Mouse (Mus musculus) hindbrain, embryonic 14.5 days (tissue): ENCODE measurements at regions not wholly inside any gene's neighbourhood (a gene's known extent, or its start where the extent isn't known, plus 50 kb on each side); places are given as distances from the start of the nearest gene placed in this dataset.

Experiments used
- ATAC-seq: fragments of 200-750 bp; cut with Nextera tagmentation; 2 replicates; pipeline ENCODE4 v1.8.0; 2017; ENCODE audit warnings: moderate number of reproducible peaks, mild to moderate bottlenecking, moderate TSS enrichment, moderate library complexity; ENCODE audit not compliant: low FRiP score
- DNase-seq: peaks from one replicate; pipeline ENCODE4 v3.0.0-alpha.2; 2015; ENCODE audit warnings: low spot score
- H3K27ac ChIP-seq: fragments of 300-500 bp; sonication (generic); 2 replicates; pipeline ENCODE4 v1.5.1; 2014; ENCODE audit warnings: mild to moderate bottlenecking, moderate library complexity
- H3K27me3 ChIP-seq: fragments of 300-500 bp; sonication (generic); 2 replicates; pipeline ENCODE4 v1.6.1; 2014; ENCODE audit warnings: mild to moderate bottlenecking, low read length, mixed read lengths; ENCODE audit not compliant: control insufficient read depth, insufficient read depth
- H3K36me3 ChIP-seq: fragments of 300-500 bp; sonication (generic); replicated peaks from 2 replicates; pipeline ENCODE4 v1.6.1; 2014; ENCODE audit not compliant: control insufficient read depth, insufficient read depth
- H3K4me1 ChIP-seq: fragments of 300-500 bp; sonication (generic); replicated peaks from 2 replicates; pipeline ENCODE4 v1.6.1; 2014; ENCODE audit warnings: antibody characterized with exemption, low read length, mixed read lengths; ENCODE audit not compliant: control insufficient read depth, insufficient read depth
- H3K4me2 ChIP-seq: fragments of 300-500 bp; sonication (generic); replicated peaks from 2 replicates; pipeline ENCODE4 v1.6.1; 2014; ENCODE audit warnings: mild to moderate bottlenecking, moderate library complexity
- H3K4me3 ChIP-seq: fragments of 300-500 bp; sonication (generic); replicated peaks from 2 replicates; pipeline ENCODE4 v1.5.1; 2014; ENCODE audit warnings: mild to moderate bottlenecking, low read length
- H3K9ac ChIP-seq: fragments of 300-500 bp; sonication (generic); 2 replicates; pipeline ENCODE4 v1.6.1; 2014
- H3K9me3 ChIP-seq: fragments of 300-500 bp; sonication (generic); 2 replicates; pipeline ENCODE4 v1.6.1; 2016; ENCODE audit warnings: low read length; ENCODE audit not compliant: control insufficient read depth
- WGBS: fragments of 180-500 bp; shearing (Covaris S2); extraction: QIAGEN DNeasy Blood & Tissue Kit; methylation state at CpG from one replicate; pipeline ENCODE4 v1.1.7; 2014; 5-methylcytosine and 5-hydroxymethylcytosine counted together

DNA sequence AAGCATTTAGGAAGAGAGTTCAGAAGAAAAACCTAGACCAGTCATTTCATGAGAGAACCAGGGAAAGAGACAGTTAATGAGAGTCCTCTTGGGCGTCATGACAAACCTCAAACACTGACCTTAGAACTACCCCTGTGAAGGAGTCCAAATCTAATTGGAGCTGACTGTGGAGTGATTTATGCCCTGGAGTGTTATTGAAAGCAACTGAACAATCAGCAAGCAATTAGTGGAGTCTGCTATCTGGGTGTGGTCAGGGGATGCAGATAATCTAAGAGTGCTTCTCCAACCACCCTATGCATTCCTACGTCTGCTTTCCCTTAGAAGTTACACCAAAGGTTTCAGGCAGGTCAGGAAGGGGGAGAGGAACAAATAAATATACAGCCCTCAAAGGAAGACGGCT is 161.4 kb downstream of the Fndc1 start:
- H3K4me1 ChIP-seq, result no peaks in the 10 kb centered on the region
- no peak overlapping the region for H3K4me3 ChIP-seq
- no peak overlapping the region for H3K9ac ChIP-seq
- no peaks in the 10 kb centered on the region for H3K27me3 ChIP-seq
- H3K9me3 ChIP-seq, result no peaks in the 10 kb centered on the region
- no peaks in the 10 kb centered on the region for H3K36me3 ChIP-seq
- ATAC-seq (no peak), DNase-seq (no peak)
- H3K4me2 ChIP-seq, result no peak overlapping the region
- H3K27ac ChIP-seq, result no peak overlapping the region
- 53% methylated on average over 3 of the region's 3 CpGs for WGBS

DNA sequence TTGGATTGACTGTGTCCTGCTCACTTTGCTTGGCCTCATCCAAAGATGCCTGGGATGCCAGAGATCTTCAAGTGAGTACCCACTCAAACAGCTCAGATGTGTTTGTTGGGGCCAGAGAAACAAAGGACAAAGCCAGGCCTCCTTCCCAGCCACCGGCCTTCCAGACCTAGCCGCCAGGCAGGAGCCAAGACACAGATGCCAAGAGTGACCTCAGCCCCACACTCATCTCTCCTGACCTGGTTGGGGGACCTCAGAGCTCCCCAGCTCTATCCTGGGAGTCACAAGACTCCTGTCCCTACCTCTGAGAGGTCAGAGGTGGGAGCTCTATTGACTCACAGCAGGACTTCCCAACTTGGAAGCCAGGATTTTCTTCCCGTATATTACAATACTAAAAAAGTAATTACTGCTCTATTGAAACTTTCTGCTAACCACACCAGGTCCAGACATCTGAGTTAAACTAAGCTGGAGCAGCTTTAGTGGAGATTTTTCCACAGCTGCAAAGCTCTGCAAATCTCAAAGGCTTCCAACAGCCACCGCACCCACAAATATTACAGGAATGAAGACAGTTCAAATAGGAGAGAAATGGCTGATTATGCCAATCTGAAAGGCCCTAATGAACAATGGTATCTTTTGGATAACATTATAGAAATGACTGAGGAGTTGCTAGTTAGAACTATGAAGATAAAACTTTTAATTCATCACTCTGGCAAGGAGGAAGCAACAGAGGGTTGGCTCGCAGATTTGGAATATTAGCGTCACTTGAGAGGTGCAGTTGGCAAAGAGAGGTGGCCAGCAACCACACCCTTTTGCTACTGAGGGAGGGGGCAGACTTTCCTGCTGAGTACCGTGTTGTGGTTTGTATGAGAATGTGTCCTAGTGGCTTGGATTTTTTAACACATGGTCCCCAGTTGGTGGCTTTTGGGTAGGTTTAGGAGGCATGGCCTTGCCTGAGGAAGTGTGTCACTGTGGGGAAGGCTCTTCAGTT is 162.9 kb downstream of the Fndc1 start:
- WGBS, result 86% methylated on average over 7 of the region's 7 CpGs
- no peaks in the 10 kb centered on the region for H3K36me3 ChIP-seq
- DNase-seq (no peak), ATAC-seq (no peak)
- H3K9me3 ChIP-seq, result no peaks in the 10 kb centered on the region
- no peak overlapping the region for H3K4me2 ChIP-seq
- H3K4me3 ChIP-seq, result no peak overlapping the region
- H3K9ac ChIP-seq, result no peak overlapping the region
- H3K4me1 ChIP-seq, result no peaks in the 10 kb centered on the region
- no peak overlapping the region for H3K27ac ChIP-seq
- H3K27me3 ChIP-seq, result no peaks in the 10 kb centered on the region

DNA sequence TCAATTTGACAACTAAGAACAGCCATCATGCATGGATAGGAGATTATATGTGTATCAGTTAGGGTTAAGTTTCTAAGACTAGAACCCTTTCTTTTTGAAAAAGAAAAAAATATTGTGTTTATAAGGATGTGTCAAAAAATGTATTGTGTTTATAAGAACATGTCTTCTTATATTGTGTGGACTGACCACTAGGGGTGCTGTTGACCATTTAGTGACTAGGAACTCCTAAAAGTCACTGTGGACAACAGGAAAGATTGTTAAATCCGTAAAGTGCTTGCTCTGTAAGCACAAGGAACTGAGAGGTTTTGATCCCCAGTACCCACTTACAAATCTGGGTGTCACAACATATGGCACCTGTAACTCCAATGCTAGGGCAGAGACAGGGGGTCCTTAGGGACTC is 170.6 kb downstream of the Fndc1 start:
- no peak overlapping the region for H3K9ac ChIP-seq
- no peak overlapping the region for H3K27ac ChIP-seq
- no peak overlapping the region for H3K4me2 ChIP-seq
- no peaks in the 10 kb centered on the region for H3K9me3 ChIP-seq
- H3K4me1 ChIP-seq, result 0 out of 2 replicates have a peak, but pooled peaks cover 6% of the 10 kb centered on the region
- ATAC-seq, result no peak
- DNase-seq, result no peak
- 72% methylated on average over 1 of the region's 1 CpGs for WGBS
- no peaks in the 10 kb centered on the region for H3K36me3 ChIP-seq
- H3K4me3 ChIP-seq, result no peak overlapping the region
- H3K27me3 ChIP-seq, result no peaks in the 10 kb centered on the region

DNA sequence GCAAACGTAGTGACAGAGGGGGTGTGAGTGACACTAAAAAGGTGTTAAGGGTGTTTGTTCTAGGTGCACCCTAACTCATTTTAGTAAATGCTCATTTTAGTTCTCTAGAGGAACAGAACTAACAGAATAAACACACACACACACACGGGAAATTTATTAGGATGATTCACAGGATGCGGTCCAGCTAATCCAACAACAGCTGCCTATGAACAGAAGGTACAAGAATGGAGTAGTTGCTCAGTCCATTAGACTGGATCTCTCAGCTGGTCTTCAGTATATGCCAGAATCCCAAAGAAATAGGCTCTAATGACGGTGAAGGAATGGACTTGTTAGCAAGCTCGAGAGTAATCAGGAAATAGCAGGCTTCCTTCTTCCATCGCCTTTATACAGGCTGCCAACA is 171.1 kb downstream of the Fndc1 start:
- Histone ChIP-seq H3K9ac (no peak overlapping the region), H3K4me1 (0 out of 2 replicates have a peak, but pooled peaks cover 6% of the 10 kb centered on the region), H3K4me3 (no peak overlapping the region), H3K9me3 (no peaks in the 10 kb centered on the region), H3K27me3 (no peaks in the 10 kb centered on the region), H3K36me3 (no peaks in the 10 kb centered on the region), H3K27ac (no peak overlapping the region), H3K4me2 (no peak overlapping the region)
- ATAC-seq (no peak), DNase-seq (no peak)
- 93% methylated on average over 6 of the region's 6 CpGs for WGBS

DNA sequence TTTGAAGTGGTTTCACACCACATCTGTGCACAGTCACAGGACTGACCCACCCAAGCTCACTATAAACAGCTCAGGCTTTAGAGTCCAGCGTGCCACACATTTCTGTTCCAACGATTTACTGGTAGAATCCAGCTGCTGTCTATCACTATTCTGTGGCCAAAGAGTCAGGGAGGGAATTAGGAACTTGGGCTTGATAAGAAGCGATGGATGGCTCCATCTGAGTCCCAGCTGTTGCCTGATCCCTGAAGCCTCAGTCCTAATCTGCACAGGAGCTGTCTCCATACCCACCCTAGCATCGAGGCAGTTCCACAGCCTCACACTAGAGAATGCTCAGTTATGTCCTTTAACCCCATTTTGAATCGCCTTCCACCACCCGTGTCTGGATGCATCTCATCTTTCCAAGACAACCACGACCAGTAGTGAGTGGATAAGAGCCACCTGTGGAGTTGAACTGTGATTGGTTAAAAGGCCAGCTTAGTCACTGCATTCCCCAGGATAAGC is 173.0 kb downstream of the Fndc1 start:
- Histone ChIP-seq H3K9ac (no peak overlapping the region), H3K36me3 (no peaks in the 10 kb centered on the region), H3K4me3 (no peak overlapping the region), H3K4me1 (0 out of 2 replicates have a peak, but pooled peaks cover 6% of the 10 kb centered on the region), H3K27me3 (no peaks in the 10 kb centered on the region), H3K4me2 (no peak overlapping the region), H3K9me3 (no peaks in the 10 kb centered on the region), H3K27ac (no peak overlapping the region)
- no peak for DNase-seq
- 71% methylated on average over 7 of the region's 7 CpGs for WGBS
- ATAC-seq, result no peak

DNA sequence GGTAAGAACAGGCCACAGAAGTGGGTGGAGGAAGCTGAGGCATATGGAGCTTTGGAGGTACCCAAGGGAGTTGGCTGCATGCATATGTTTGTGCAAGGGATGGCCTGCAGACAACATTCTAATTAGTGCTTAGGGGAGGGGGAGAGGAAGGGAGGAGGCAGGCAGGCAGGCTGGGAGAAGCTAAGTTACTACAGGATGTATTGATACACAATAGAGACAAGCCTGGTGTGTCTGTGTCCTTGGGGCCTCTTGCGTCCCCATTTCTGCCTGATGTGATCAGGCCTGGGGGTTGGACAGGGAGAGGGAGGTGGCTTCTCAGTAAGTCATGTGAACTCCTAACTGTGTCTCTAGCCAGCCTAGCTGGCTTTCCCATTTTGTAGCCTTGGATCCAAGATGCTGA is 175.1 kb downstream of the Fndc1 start:
- DNase-seq (no peak), ATAC-seq (no peak)
- Histone ChIP-seq H3K4me1 (0 out of 2 replicates have a peak, but pooled peaks cover 6% of the 10 kb centered on the region), H3K36me3 (no peaks in the 10 kb centered on the region), H3K27ac (no peak overlapping the region), H3K9me3 (0 out of 2 replicates have a peak, but pooled peaks cover 6% of the 10 kb centered on the region), H3K4me3 (no peak overlapping the region), H3K27me3 (no peaks in the 10 kb centered on the region), H3K4me2 (no peak overlapping the region), H3K9ac (no peak overlapping the region)
- 64% methylated on average over 1 of the region's 1 CpGs for WGBS

DNA sequence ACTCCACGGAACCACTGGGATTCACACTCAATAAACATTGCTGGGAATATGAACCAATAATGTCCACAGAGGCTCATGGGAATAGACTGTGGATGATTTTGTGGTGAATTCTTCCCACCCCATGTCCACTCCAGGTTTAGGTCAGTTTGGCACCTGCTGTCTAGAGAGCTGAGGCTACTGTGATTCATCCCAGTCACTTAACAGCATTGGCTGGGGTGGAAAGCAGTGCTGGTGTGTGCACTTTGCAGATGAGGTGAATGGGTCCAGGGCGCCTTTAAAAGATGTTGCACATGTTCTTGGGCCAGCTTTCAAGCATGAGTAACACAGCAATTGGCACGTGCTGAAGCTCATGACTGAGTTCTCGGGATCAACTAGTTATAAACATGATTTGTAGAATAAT is 176.7 kb downstream of the Fndc1 start:
- Histone ChIP-seq H3K4me1 (0 out of 2 replicates have a peak, but pooled peaks cover 6% of the 10 kb centered on the region), H3K4me3 (no peak overlapping the region), H3K36me3 (no peaks in the 10 kb centered on the region), H3K4me2 (no peak overlapping the region), H3K27me3 (no peaks in the 10 kb centered on the region), H3K9me3 (0 out of 2 replicates have a peak, but pooled peaks cover 6% of the 10 kb centered on the region), H3K27ac (no peak overlapping the region), H3K9ac (no peak overlapping the region)
- ATAC-seq (no peak), DNase-seq (no peak)
- WGBS, result 89% methylated on average over 4 of the region's 4 CpGs

DNA sequence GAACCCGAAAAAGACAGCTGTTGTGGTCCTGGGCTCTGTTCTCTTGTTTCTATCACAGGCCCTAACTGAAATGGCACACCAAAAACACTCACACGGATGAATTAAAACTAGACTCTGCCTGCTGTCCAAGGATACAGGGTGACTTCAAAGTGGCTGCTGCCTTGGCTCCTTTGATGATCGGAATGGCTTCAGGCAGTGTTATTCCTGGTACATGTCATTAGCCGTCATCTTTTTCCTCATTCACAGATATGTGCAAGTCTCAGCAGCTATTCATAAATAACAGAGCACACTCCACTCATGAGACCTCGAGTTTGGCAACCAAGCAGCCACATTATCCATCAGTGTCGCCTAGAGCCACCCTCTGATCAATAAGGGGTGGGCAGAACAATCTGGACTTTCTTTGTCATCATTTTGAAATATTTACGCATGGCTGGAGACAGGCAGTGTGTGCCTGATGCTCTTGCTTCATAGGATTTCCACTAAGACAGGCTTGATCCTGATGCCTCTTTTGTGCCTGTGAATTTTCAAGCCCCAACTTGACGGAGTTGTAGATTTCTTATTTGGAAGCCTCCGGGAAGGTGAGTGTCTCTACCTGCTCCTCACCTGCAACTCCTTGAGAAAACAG is 182.1 kb downstream of the Fndc1 start:
- ATAC-seq, result no peak

DNA sequence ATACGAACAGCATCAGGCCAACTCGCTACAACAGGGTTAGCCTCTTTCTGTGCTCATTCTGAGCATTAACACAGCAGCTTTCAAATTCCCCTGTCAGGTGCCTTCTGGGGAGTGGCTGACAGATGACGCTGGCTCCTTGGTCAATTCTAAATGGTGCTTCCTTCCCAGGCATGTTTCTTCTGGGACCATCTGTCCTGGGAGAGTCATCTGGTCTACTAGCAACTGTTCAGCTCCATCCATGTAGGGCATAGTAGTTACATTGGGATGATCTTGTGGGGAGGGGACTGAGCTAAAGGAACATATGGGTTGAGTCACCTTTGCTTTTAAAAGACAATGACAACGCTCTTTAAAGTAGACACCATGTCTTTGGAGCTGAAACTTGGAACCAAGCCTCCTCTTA is 183.5 kb downstream of the Fndc1 start:
- Histone ChIP-seq H3K27me3 (no peaks in the 10 kb centered on the region), H3K9ac (no peak overlapping the region)
- 84% methylated on average over 4 of the region's 4 CpGs for WGBS

More for the DNA sequence above, 182.1 kb downstream of the Fndc1 start:
- no peak overlapping the region for H3K27ac ChIP-seq
- no peak overlapping the region for H3K4me2 ChIP-seq
- H3K36me3 ChIP-seq, result no peaks in the 10 kb centered on the region
- no peak overlapping the region for H3K4me3 ChIP-seq
- no peak overlapping the region for H3K9ac ChIP-seq
- 45% methylated on average over 9 of the region's 9 CpGs for WGBS
- H3K27me3 ChIP-seq, result no peaks in the 10 kb centered on the region
- no peak for DNase-seq
- 0 out of 2 replicates have a peak, but pooled peaks cover 6% of the 10 kb centered on the region for H3K9me3 ChIP-seq
- peaks cover 7% of the 10 kb centered on the region for H3K4me1 ChIP-seq

More for the DNA sequence above, 183.5 kb downstream of the Fndc1 start:
- Histone ChIP-seq H3K36me3 (no peaks in the 10 kb centered on the region), H3K9me3 (0 out of 2 replicates have a peak, but pooled peaks cover 6% of the 10 kb centered on the region), H3K4me2 (no peak overlapping the region), H3K4me1 (peaks cover 7% of the 10 kb centered on the region), H3K27ac (no peak overlapping the region), H3K4me3 (no peak overlapping the region)
- ATAC-seq (no peak), DNase-seq (no peak)
